Mouse (Mus musculus): ENCODE measurements around the gene Glcci1.

Glcci1 gene

DNA sequence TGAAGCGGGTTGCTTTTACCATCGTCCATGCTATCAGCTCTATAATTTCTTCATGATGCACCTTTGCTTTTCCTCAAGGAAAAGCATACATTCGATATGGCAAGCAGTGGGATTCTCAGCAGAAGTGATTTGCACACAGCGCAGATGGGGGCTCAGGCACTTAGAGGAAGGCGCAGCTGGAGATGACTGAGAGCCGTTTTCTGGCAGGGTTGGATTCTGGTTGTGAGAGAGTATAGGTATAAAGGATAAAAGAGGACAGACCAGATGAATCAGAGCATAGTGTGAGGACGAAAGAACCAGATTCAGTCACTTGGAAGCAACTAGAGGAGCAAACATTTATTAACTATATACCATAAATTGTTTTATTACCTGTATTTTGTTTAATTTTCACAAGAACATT, 36.4 kb downstream of the Glcci1 start:
- no peak for DNase-seq (ENCODE audit: low spot score in 2 of 2)

- no peak for DNase-seq (ENCODE audit: low spot score in 2 of 2)
These were observed 41.8 kb downstream of the Glcci1 start for GRCm38 (mm10) chr6:8551155-8551554.

DNA sequence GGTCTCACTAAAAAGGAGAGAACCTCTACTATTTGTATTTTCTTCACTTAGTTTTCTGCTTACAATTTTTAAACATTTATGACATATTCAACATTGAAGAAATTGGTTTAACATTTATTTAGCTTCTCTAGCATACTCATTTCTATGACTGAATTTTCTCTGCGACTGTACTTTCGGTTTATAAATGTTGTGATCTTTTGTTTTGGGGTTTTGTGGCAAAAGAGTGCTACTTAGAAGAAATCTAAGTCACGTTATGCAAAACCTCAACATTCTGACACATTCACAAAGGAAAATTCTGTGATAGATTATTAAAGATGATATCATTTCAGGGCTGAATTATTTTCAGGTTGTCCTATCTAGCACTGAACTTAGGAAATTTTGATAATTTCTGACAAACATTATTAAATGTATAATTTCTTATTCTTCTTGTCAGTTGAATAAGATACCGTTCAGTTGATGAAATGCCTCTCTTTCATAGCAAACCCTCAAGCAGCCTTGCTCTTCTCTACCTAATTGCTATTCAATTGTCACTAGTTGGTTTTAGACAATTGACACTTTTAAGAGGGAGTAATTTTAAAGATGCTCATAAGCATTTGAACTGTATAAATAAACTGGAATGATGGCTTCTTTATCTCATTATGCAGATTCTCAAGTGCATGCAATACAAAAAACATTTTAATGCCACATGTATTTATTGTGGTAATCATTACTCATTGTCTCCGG, 47.6 kb downstream of the Glcci1 start:
- DNase-seq (ENCODE audit: low spot score in 2 of 2), result no peak

GRCm38 (mm10) chr6:8560682-8561081, 51.3 kb downstream of the Glcci1 start:
- DNase-seq (ENCODE audit: low spot score in 2 of 2), result no peak

GRCm38 (mm10) chr6:8582377-8582776, 73.0 kb downstream of the Glcci1 start:
- peak in 1 of 2 experiments; percentile 25 for DNase-seq (ENCODE audit: low spot score in 2 of 2)

DNA sequence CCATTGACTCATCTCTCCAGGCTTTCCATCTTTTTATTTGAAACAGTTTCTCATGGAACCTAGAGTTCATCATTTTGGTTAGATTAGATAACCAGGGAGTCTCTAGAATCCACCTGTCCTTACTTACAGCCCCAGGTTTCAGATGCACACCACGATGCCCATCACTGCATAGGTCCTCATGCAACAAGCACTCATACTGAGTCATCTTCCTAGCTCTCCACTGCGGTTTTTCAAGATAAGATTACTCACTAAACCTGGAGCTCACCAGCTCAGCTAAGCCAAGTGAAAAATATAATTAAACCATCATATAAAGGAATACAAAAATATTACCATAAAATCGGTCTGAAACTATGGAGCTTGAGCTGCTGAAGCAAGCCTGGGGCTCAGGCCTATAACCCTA, 74.5 kb downstream of the Glcci1 start:
- DNase-seq (ENCODE audit: low spot score in 2 of 2), result no peak

- DNase-seq (ENCODE audit: low spot score in 2 of 2), result no peak
These were observed 82.3 kb downstream of the Glcci1 start for GRCm38 (mm10) chr6:8591665-8592064.

DNA sequence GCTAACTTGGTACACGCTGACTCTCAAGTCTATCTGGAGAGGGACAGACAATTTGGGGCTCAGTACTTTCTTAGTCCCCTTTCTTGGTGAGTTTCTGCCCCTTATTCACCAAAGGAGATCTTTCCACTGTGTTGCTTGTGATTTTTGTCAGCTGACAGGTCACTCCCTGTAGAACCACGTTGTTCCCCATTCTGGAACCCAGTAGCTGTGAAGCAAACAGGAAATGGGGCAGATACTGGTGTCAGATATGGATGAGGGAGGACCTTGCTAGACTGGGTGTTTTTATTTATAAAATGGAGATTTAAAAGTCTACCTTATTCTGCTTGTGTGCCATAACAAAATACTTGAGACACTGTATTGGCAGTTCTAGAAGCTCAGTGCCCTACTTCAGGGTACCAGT, 108.0 kb downstream of the Glcci1 start:
- no peak for DNase-seq (ENCODE audit: low spot score in 2 of 2)

- no peak for DNase-seq (ENCODE audit: low spot score in 2 of 2)
These were observed 110.4 kb downstream of the Glcci1 start for GRCm38 (mm10) chr6:8619582-8620350.

DNA sequence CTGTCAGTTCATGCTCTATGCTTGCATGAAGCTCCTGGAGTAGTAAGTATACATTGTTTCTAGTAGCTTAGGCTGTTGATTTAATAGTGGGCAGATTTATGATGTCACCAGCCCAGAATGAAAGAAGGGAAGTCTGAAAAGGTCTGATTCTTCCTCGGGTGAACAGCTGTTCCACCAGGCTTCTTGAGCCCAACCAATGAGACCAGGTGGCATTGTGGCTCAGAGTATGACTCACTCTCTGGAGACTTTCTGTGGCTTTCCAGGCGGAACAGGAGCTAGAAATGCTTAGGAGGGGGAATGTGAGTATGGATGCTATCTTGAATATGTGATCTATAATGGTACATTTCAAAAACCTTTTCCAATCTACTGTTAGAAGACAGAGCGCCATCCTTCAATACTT, 113.6 kb downstream of the Glcci1 start:
- no peak for DNase-seq (ENCODE audit: low spot score in 2 of 2)

- no peak for DNase-seq (ENCODE audit: low spot score in 2 of 2)
These were observed 118.8 kb downstream of the Glcci1 start for GRCm38 (mm10) chr6:8628226-8628625.

DNA sequence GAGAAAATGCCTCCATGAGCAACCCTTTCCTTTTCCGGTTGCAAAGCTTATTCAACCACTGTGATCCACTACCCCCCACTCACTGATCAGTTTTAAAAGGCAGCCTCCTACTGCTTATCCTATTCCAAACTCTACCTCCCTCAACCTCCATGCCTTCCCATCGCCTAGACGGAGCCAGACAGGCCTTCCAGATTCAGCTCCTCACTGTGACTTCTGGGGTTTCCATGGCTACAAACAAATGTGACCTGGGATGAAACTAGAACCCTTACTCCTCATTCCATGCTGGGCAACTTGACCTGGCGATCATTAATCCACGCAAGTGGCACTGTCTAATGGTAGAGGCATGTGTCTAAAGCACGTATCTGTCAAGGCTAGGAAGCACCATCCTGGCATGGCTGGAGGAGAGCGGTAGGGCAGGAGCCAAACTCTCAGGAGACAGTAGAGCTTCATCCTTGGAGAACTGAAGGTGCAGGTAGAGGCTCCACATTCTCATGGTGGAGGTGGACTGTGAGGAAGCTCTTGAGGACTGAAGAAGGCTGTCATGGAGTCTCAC, 119.4 kb downstream of the Glcci1 start:
- no peak for DNase-seq (ENCODE audit: low spot score in 2 of 2)

- DNase-seq (ENCODE audit: low spot score in 2 of 2), result no peak
These were observed 121.1 kb downstream of the Glcci1 start for GRCm38 (mm10) chr6:8630531-8630930.

DNA sequence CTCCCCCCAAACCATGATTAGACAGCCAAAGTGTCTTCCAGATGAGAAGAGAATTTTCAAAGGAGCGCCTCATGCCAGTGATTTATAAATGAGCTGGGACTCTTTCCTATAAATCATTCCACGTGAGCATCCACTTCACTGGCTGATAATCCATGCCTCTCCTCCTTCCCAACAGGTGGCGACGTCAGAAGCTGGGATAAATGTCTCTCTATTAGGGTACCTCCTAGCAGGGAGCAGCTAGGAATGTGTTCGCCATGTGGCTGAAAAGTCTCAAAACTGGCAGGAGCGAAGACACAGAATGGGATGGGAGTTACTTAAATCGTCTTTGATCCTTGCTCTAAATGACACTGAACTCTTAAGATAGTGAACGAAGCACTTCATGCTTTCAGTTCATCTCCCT, 122.0 kb downstream of the Glcci1 start:
- no peak for DNase-seq (ENCODE audit: low spot score in 2 of 2)

- DNase-seq (ENCODE audit: low spot score in 2 of 2), result no peak
These were observed 122.7 kb downstream of the Glcci1 start for GRCm38 (mm10) chr6:8631986-8632632.

DNA sequence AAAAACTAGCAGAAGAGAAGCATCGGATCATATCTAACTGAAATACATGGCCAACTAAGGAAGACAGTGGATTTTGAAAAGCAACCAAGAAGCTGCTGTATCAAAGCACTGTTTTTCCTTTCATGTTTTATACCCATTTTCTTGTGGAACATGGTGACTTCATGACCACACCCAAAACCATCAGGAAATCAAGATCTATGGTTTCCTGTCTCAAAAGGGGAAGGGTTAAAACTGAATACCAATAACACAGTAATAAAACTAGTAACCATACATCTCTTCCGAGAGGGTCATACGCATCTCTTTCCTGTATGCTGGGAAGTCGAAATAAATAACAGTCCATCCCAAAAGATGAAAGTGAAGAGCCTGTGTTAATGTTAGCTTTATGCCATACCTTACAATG, 123.3 kb downstream of the Glcci1 start:
- DNase-seq (ENCODE audit: low spot score in 2 of 2), result no peak

- DNase-seq (ENCODE audit: low spot score in 2 of 2), result peak; percentile 45 to 63
These were observed 128.7 kb downstream of the Glcci1 start for GRCm38 (mm10) chr6:8638122-8638521.

- DNase-seq (ENCODE audit: low spot score in 2 of 2), result peak in 1 of 2 experiments; percentile 49
These were observed 129.5 kb downstream of the Glcci1 start for GRCm38 (mm10) chr6:8638899-8639298.

DNA sequence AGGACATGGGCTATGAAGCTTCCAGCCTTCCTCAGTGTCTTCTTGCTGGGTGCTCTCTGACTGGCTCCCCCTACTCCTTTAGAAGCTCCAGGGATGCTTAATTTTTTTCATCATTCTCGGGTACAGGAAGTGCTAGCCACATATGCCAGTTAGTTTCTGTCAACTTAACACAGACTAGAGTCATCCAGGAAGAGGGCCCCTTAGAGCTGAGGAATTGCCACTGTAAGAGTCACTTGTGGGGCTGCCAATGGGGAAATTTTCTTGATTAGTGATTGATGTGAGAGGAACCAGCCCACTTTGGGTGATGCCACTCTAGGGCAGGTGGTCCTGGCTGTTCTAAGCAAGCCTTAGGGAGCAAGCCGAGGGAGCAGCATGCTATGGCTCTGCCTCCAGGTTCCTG, 130.1 kb downstream of the Glcci1 start:
- no peak for DNase-seq (ENCODE audit: low spot score in 2 of 2)

GRCm38 (mm10) chr6:8640863-8641262, 131.5 kb downstream of the Glcci1 start:
- DNase-seq (ENCODE audit: low spot score in 2 of 2), result no peak

- peak; percentile 48 to 62 for DNase-seq (ENCODE audit: low spot score in 2 of 2)
These were observed 135.3 kb downstream of the Glcci1 start for GRCm38 (mm10) chr6:8644703-8645102.

GRCm38 (mm10) chr6:8645708-8646107, 136.3 kb downstream of the Glcci1 start:
- DNase-seq (ENCODE audit: low spot score in 2 of 2), result peak in 1 of 2 experiments; percentile 43
